Mouse (Mus musculus): ENCODE results near the gene Mavs.

DNA sequence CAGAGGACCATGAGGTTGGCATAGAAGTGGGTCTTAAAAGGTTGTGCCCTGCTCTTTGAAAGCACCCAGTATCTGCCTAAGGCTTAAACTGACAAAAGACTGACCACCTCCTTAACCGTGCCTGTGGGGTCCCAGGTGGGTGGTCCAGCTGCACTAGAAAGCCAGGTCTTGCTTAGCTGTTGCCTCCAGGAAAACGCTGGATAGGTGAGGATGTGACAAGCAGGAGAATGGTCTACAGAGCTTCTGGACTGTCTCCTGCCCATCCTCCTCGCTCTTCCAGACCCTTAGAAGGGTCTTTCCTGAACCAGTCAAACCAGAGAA, 46.3 kb upstream of the Mavs start:
- TF ChIP-seq EP300 (optimal IDR thresholded peaks at IDR 0.05) = no peak
- no peak for TF ChIP-seq CTCF (IDR thresholded peaks at IDR 0.05; ENCODE audit: low read depth)
